Mouse (Mus musculus) heart, embryonic 16.5 days (tissue): ENCODE measurements around the gene Vmn1r26. TPM values are rescaled to one million over a fixed set of nuclear protein-coding genes. Genes with fewer than 3 reads are reported as not detected.
"Not testable (repeated sequence)": the region's sequence is repeated elsewhere in the genome, so short reads cannot be mapped to it uniquely, and the experiment has no call there.

Experiments used
- ATAC-seq: fragments of 200-750 bp; cut with Nextera tagmentation; replicated peaks from 2 replicates; pipeline ENCODE4 v1.8.0; 2017; ENCODE audit warnings: moderate number of reproducible peaks; ENCODE audit not compliant: insufficient read depth, low FRiP score; ENCODE audit errors: extremely low read depth
- H3K27ac ChIP-seq: fragments of 300-500 bp; sonication (generic); 2 replicates; pipeline ENCODE4 v1.5.1; 2014; ENCODE audit warnings: mild to moderate bottlenecking, low read length, control low read depth, moderate library complexity
- H3K27me3 ChIP-seq: fragments of 300-500 bp; sonication (generic); 2 replicates; pipeline ENCODE4 v1.6.1; 2014; ENCODE audit warnings: low read length, mixed read lengths; ENCODE audit not compliant: control insufficient read depth, insufficient read depth
- H3K36me3 ChIP-seq: fragments of 300-500 bp; sonication (generic); 2 replicates; pipeline ENCODE4 v1.6.1; 2014; ENCODE audit not compliant: control insufficient read depth, insufficient read depth
- H3K4me1 ChIP-seq: fragments of 300-500 bp; sonication (generic); 2 replicates; pipeline ENCODE4 v1.6.1; 2014; ENCODE audit warnings: low read length, mixed read lengths; ENCODE audit not compliant: control insufficient read depth, insufficient read depth
- H3K4me2 ChIP-seq: fragments of 300-500 bp; sonication (generic); 2 replicates; pipeline ENCODE4 v1.6.1; 2014; ENCODE audit warnings: low read depth, mild to moderate bottlenecking, control low read depth, low read length
- H3K4me3 ChIP-seq: fragments of 300-500 bp; sonication (generic); 2 replicates; pipeline ENCODE4 v1.5.1; 2014; ENCODE audit warnings: mild to moderate bottlenecking, control low read depth, low read length
- H3K9ac ChIP-seq: fragments of 300-500 bp; sonication (generic); 2 replicates; pipeline ENCODE4 v1.6.1; 2014; ENCODE audit warnings: low read length, control low read depth
- H3K9me3 ChIP-seq: fragments of 300-500 bp; sonication (generic); replicated peaks from 2 replicates; pipeline ENCODE4 v1.6.1; 2016; ENCODE audit warnings: low read length; ENCODE audit not compliant: control insufficient read depth
- WGBS: fragments of 180-500 bp; shearing (Covaris S2); extraction: QIAGEN DNeasy Blood & Tissue Kit; methylation state at CpG from one replicate; pipeline ENCODE4 v1.1.7; 2014; 5-methylcytosine and 5-hydroxymethylcytosine counted together
- polyA plus RNA-seq: library from polyadenylated mRNA; unstranded; fragments of >200 nt; fragmentation: Nextera tagmentation; extraction: Ambion mirVana; gene quantifications from 2 replicates; pipeline ENCODE4 v1.2.1, GENCODE M21; 2015

Gene Vmn1r26
- polyA plus RNA-seq = not detected in 2 replicates

GRCm38 (mm10) chr6:58015059-58015458 is at the start of gene Vmn1r26:
Gene Vmn1r26, minus strand, starts transcription at chr6:58015159.
- Histone ChIP-seq H3K27me3 (no peaks in the 10 kb centered on the region), H3K27ac (no peak within 1 kb of the TSS), H3K4me1 (no peaks in the 10 kb centered on the region), H3K9ac (no peak within 1 kb of the TSS), H3K36me3 (no peaks in the 10 kb centered on the region), H3K4me2 (no peak within 1 kb of the TSS), H3K9me3 (no peaks in the 10 kb centered on the region), H3K4me3 (no peak within 1 kb of the TSS)
- 80% methylated on average over 1 of the region's 1 CpGs for WGBS
- ATAC-seq = no peak

- Histone ChIP-seq H3K27ac (no peak overlapping the region), H3K9ac (no peak overlapping the region), H3K4me2 (no peak overlapping the region), H3K27me3 (no peaks in the 10 kb centered on the region), H3K9me3 (no peaks in the 10 kb centered on the region), H3K4me1 (no peaks in the 10 kb centered on the region), H3K36me3 (no peaks in the 10 kb centered on the region), H3K4me3 (no peak overlapping the region)
- ATAC-seq = no peak
Measured at GRCm38 (mm10) chr6:58044025-58044424, 29.1 kb upstream of the Vmn1r26 start.

- not testable (repeated sequence) for H3K36me3 ChIP-seq, H3K9ac ChIP-seq, H3K4me2 ChIP-seq, H3K4me3 ChIP-seq, ATAC-seq, H3K9me3 ChIP-seq, H3K4me1 ChIP-seq, H3K27me3 ChIP-seq, H3K27ac ChIP-seq
- 87% methylated on average over 21 of the region's 21 CpGs for WGBS
Measured at GRCm38 (mm10) chr6:58017478-58017877, 2.5 kb upstream of the Vmn1r26 start.

GRCm38 (mm10) chr6:57980710-57981109 is 34.2 kb downstream of the Vmn1r26 start, which contains the start of gene Vmn1r25:
Gene Vmn1r25, minus strand, starts transcription at chr6:57980810.
- Histone ChIP-seq H3K36me3 (no peaks in the 10 kb centered on the region), H3K9ac (no peak within 1 kb of the TSS), H3K9me3 (no peaks in the 10 kb centered on the region), H3K27me3 (no peaks in the 10 kb centered on the region), H3K4me2 (no peak within 1 kb of the TSS), H3K4me1 (no peaks in the 10 kb centered on the region), H3K4me3 (no peak within 1 kb of the TSS), H3K27ac (no peak within 1 kb of the TSS)
- WGBS = 57% methylated on average over 3 of the region's 3 CpGs
- no peak for ATAC-seq

DNA sequence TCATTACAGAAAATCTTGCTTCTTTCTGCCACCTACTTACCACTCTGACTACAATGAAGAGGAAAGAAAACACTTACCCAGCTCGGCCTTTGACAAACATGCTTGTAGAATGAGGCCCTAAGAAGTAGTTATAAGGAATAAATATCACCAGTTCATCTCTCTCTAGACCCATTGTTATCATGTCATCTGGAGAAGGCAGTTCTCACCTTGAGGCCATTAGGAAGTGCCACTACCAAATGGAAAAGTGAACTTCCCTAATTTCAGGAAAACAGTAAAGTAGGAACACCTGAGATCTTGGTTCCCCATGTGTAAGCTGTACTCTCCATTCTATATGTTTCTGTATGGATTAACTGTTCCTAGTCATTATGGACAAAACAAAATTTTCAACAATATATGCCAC is 53.6 kb downstream of the Vmn1r26 start, which contains the start of gene Vmn1r24:
TSS of gene Vmn1r24 (minus strand) at position 101 of the 400 bp plus-strand sequence.
- H3K27ac ChIP-seq, H3K4me1 ChIP-seq, H3K9me3 ChIP-seq, H3K27me3 ChIP-seq, H3K9ac ChIP-seq, ATAC-seq, H3K4me3 ChIP-seq, H3K4me2 ChIP-seq, H3K36me3 ChIP-seq: not testable (repeated sequence)
- WGBS = 73% methylated on average over 1 of the region's 1 CpGs

Other genes starting within 250 kb of the Vmn1r26 start
- gene Vopp1, start 190.0 kb downstream of the Vmn1r26 start, polyA plus RNA-seq = 28.2 and 29.7 TPM in 2 replicates
- gene Vmn1r21, start 164.8 kb downstream of the Vmn1r26 start, polyA plus RNA-seq = not detected in 2 replicates
- not detected in 2 replicates for gene Vmn1r22, start 107.1 kb downstream of the Vmn1r26 start, polyA plus RNA-seq
- gene Vmn1r23, start 88.3 kb downstream of the Vmn1r26 start, polyA plus RNA-seq = not detected in 2 replicates
- not detected in 2 replicates for gene Vmn1r24, start 53.7 kb downstream of the Vmn1r26 start, polyA plus RNA-seq
- not detected in 2 replicates for gene Vmn1r25, start 34.3 kb downstream of the Vmn1r26 start, polyA plus RNA-seq
- not detected in 2 replicates for gene Vmn1r27, start 203.7 kb upstream of the Vmn1r26 start, polyA plus RNA-seq
- not detected in 2 replicates for gene Vmn1r28, start 246.9 kb upstream of the Vmn1r26 start, polyA plus RNA-seq